Mouse (Mus musculus): ENCODE data around the gene Defa28.
"Not testable (repeated sequence)": the region's sequence is repeated elsewhere in the genome, so short reads cannot be mapped to it uniquely, and the experiment has no call there.

Gene Defa28

GRCm38 (mm10) chr8:21582706-21583105 is at the start of gene Defa28:
Gene Defa28 (plus strand): TSS chr8:21583006.
- DNase-seq (ENCODE audit: inconsistent ontology term): not testable (repeated sequence)

- not testable (repeated sequence) for DNase-seq (ENCODE audit: inconsistent ontology term)
Observed at GRCm38 (mm10) chr8:21565086-21565485, 17.7 kb upstream of the Defa28 start, which contains the start of gene Defa37. Gene Defa37 (plus strand): TSS chr8:21565386.

GRCm38 (mm10) chr8:21594408-21594807 is 11.6 kb downstream of the Defa28 start, which contains the start of gene Gm7861:
Gene Gm7861 (minus strand): TSS chr8:21594508.
- not testable (repeated sequence) for DNase-seq (ENCODE audit: inconsistent ontology term)

- not testable (repeated sequence) for DNase-seq (ENCODE audit: inconsistent ontology term)
Observed at GRCm38 (mm10) chr8:21617883-21618282, 35.1 kb downstream of the Defa28 start, which contains the start of gene Defa26. Gene Defa26 (plus strand): TSS chr8:21618183.
